Mouse (Mus musculus): ENCODE results near the gene Adprh. TPM values are rescaled to one million over a fixed set of nuclear protein-coding genes. Genes with fewer than 3 reads are reported as not detected.
"Not testable (repeated sequence)": the region's sequence is repeated elsewhere in the genome, so short reads cannot be mapped to it uniquely, and the experiment has no call there.

Gene Adprh
- total RNA-seq, 2 experiments from 2014 or later, result 32.4 to 33.1 TPM

- no peak for DNase-seq
These were observed 14.8 kb upstream of the Adprh start for GRCm38 (mm10) chr16:38467091-38467916.

- no peak for DNase-seq
These were observed 13.6 kb upstream of the Adprh start for GRCm38 (mm10) chr16:38466089-38466488.

- DNase-seq, result no peak
These were observed 10.8 kb upstream of the Adprh start for GRCm38 (mm10) chr16:38463305-38463704.

GRCm38 (mm10) chr16:38462161-38462560 lies 9.7 kb upstream of the Adprh start:
- DNase-seq, result no peak

GRCm38 (mm10) chr16:38461749-38462148 lies 9.2 kb upstream of the Adprh start:
- DNase-seq, result no peak

GRCm38 (mm10) chr16:38459990-38460389 lies 7.5 kb upstream of the Adprh start:
- no peak for DNase-seq

- DNase-seq, result no peak
These were observed 6.2 kb upstream of the Adprh start for GRCm38 (mm10) chr16:38458600-38459280.

- DNase-seq, result no peak
These were observed 4.5 kb upstream of the Adprh start for GRCm38 (mm10) chr16:38456812-38457567.

GRCm38 (mm10) chr16:38455511-38456418 lies 3.3 kb upstream of the Adprh start, which contains the start of gene Cd80:
Cd80 (plus strand) TSS chr16:38455561.
- DNase-seq, result no peak

- no peak for DNase-seq
These were observed 2.2 kb upstream of the Adprh start for GRCm38 (mm10) chr16:38454533-38455254.

- DNase-seq, result no peak
These were observed 1.4 kb upstream of the Adprh start for GRCm38 (mm10) chr16:38453952-38454351.

GRCm38 (mm10) chr16:38453203-38453553 lies 675 bp upstream of the Adprh start:
- no peak for DNase-seq

- no peak for DNase-seq
These were observed 890 bp downstream of the Adprh start for GRCm38 (mm10) chr16:38451421-38452205.

- DNase-seq, result no peak
These were observed 1.8 kb downstream of the Adprh start for GRCm38 (mm10) chr16:38450707-38451106.

- DNase-seq, result no peak
These were observed 4.0 kb downstream of the Adprh start for GRCm38 (mm10) chr16:38448458-38448857.

- no peak for DNase-seq
These were observed 5.1 kb downstream of the Adprh start for GRCm38 (mm10) chr16:38447366-38447765.

- DNase-seq, result not testable (repeated sequence)
These were observed 6.4 kb downstream of the Adprh start for GRCm38 (mm10) chr16:38446141-38446540.

- no peak for DNase-seq
These were observed 6.9 kb downstream of the Adprh start for GRCm38 (mm10) chr16:38445576-38445975.

GRCm38 (mm10) chr16:38445046-38445445 lies 7.5 kb downstream of the Adprh start:
- DNase-seq, result no peak
